Mouse (Mus musculus) CH12.LX (cell line): Measurements from ENCODE around the gene Olfr979.

Experiments
- BHLHE40 ChIP-seq: IDR thresholded peaks from 2 replicates; pipeline ENCODE4 v1.6.1; 2011; ENCODE audit warnings: mild to moderate bottlenecking, low read depth, low read length, improper control_type of control experiment
- CHD2 ChIP-seq: IDR thresholded peaks from 2 replicates; pipeline ENCODE4 v1.6.1; 2011; ENCODE audit warnings: low read length, improper control_type of control experiment
- CTCF ChIP-seq, 2 experiments: IDR thresholded peaks in 1 of 2; conservative IDR thresholded peaks in 1 of 2; 2 replicates each; pipeline ENCODE4 v1.5.1; 2011 to 2012; ENCODE audit warnings: low read depth in 2 of 2, low read length in 2 of 2, improper control_type of control experiment in 1 of 2, inconsistent platforms in 1 of 2, mild to moderate bottlenecking in 1 of 2, moderate library complexity in 1 of 2
- E2F4 ChIP-seq: IDR thresholded peaks from 2 replicates; pipeline ENCODE4 v1.6.1; 2011; ENCODE audit warnings: low read depth, low read length, improper control_type of control experiment; ENCODE audit not compliant: insufficient replicate concordance
- HCFC1 ChIP-seq: IDR thresholded peaks from 2 replicates; pipeline ENCODE4 v1.6.1; 2012; ENCODE audit warnings: low read depth, mild to moderate bottlenecking, inconsistent platforms, low read length, improper control_type of control experiment
- MAFK ChIP-seq: IDR thresholded peaks from 2 replicates; pipeline ENCODE4 v1.6.1; 2011; ENCODE audit warnings: low read length, improper control_type of control experiment; ENCODE audit not compliant: insufficient replicate concordance
- MAX ChIP-seq: IDR thresholded peaks from 2 replicates; pipeline ENCODE4 v1.6.1; 2011; ENCODE audit warnings: low read length, improper control_type of control experiment
- MEF2A ChIP-seq: IDR thresholded peaks from 2 replicates; pipeline ENCODE4 v1.6.1; 2014; ENCODE audit warnings: low read depth, mild to moderate bottlenecking, inconsistent platforms, low read length, improper control_type of control experiment, borderline replicate concordance
- MYC ChIP-seq: IDR thresholded peaks from 2 replicates; pipeline ENCODE4 v1.6.1; 2011; ENCODE audit warnings: low read depth, mild to moderate bottlenecking, improper control_type of control experiment, low read length
- POLR2A ChIP-seq: IDR thresholded peaks from 2 replicates; pipeline ENCODE4 v1.6.1; 2011; ENCODE audit warnings: low read depth, mild to moderate bottlenecking, improper control_type of control experiment, low read length
- SIN3A ChIP-seq: IDR thresholded peaks from 2 replicates; pipeline ENCODE4 v1.6.1; 2012; ENCODE audit warnings: low read length, improper control_type of control experiment, inconsistent platforms
- USF1 ChIP-seq: IDR thresholded peaks from 2 replicates; pipeline ENCODE4 v1.6.1; 2014; ENCODE audit warnings: low read depth, mild to moderate bottlenecking, inconsistent platforms, low read length, improper control_type of control experiment
- ZNF384 ChIP-seq: IDR thresholded peaks from 2 replicates; pipeline ENCODE4 v1.6.1; 2012; ENCODE audit warnings: low read depth, low read length, improper control_type of control experiment, inconsistent platforms

GRCm38 (mm10) chr9:40021164-40021563 lies 17.9 kb upstream of the Olfr979 start, which contains the start of gene Olfr981:
- TF ChIP-seq MAX: no peak
- no peak for TF ChIP-seq CTCF (conservative IDR thresholded peaks at IDR 0.05 in 1 of 2, IDR thresholded peaks at IDR 0.05 in 1 of 2; ENCODE audit: low read depth in 2 of 2, low read length in 2 of 2)
- no peak for TF ChIP-seq POLR2A
- no peak for TF ChIP-seq ZNF384
- TF ChIP-seq MAFK: no peak
- TF ChIP-seq MYC: no peak
- TF ChIP-seq SIN3A: no peak
- no peak for TF ChIP-seq BHLHE40
- TF ChIP-seq CHD2: no peak
- no peak for TF ChIP-seq E2F4
- TF ChIP-seq MEF2A: no peak
- TF ChIP-seq HCFC1: no peak
- no peak for TF ChIP-seq USF1
